18 mouse cellular contexts compared by ENCODE assay signal in genomic region chr16:27307189-27307588, GRCm38 (mm10). TPM values are rescaled to one million over a fixed set of nuclear protein-coding genes. Genes with fewer than 3 reads are reported as not detected.
"Had no signal": no experiment of that assay in that cellular context is flagged by ENCODE, and none has a peak within 500 bp of the region (broad histone marks: within the 10 kb centered on the region; RNA-seq: fewer than 3 reads in every experiment).

TSS of gene Ostn (plus strand) at chr16:27307489.

RNA-seq across cellular contexts. Expression of gene Ostn, which starts in this region (rescaled TPM):
- total RNA-seq: common myeloid progenitor, adult 5-6 weeks; forebrain, postnatal 0 days; granulocyte monocyte progenitor cell, adult 5-6 weeks; heart, adult 18-20 months; heart, adult 2 months had no signal
- polyA plus RNA-seq: embryonic facial prominence, embryonic 10.5 days; embryonic facial prominence, embryonic 11.5 days; erythroblast, embryonic 14.5 days; forebrain, embryonic 10.5 days; forebrain, embryonic 11.5 days; forebrain, embryonic 12.5 days; forebrain, embryonic 13.5 days; forebrain, embryonic 14.5 days; forebrain, embryonic 15.5 days; forebrain, embryonic 16.5 days; forebrain, postnatal 0 days; gonadal fat pad, adult 2 months; heart, embryonic 10.5 days; heart, embryonic 11.5 days had no signal
